Mouse (Mus musculus) lung, postnatal 0 days (tissue): ENCODE measurements around the gene Psme1.

Experiments used
- CTCF ChIP-seq: IDR thresholded peaks from 2 replicates; pipeline ENCODE4 v1.5.1; 2016; ENCODE audit warnings: antibody characterized with exemption, mild to moderate bottlenecking
- EP300 ChIP-seq: IDR thresholded peaks from 2 replicates; pipeline ENCODE4 v1.6.1; 2016; ENCODE audit warnings: antibody characterized with exemption, mild to moderate bottlenecking, control low read depth

DNA sequence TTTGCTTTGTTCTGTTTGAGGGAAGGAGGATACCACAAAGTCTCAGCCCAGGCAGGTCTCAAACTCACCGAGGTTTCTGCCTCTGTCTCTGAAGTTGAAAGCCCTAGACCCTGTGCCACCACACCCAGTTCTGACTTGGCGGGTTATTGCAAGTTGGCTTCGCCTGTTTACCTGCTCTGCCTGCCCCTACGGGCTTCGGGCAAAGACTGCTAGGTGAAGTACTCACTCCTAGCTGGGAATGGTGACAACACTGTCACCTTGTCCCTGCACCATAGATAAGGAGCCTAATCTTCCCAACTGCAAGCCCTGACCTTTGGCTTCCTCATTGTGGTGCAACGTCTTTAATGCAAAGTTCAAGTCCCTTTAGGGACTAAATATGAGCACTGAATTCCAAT is 7.6 kb downstream of the Psme1 start:
- no peak for TF ChIP-seq CTCF
- no peak for TF ChIP-seq EP300
